Mouse (Mus musculus) kidney, adult 9 months (tissue): Measurements from ENCODE around the gene Zfp651.

Source experiments
- DNase-seq: peaks from one replicate; pipeline ENCODE4 v3.0.0; 2022

Gene Zfp651

GRCm38 (mm10) chr9:121759091-121760081 lies at the start of gene Zfp651:
Gene Zfp651, plus strand, starts transcription at chr9:121759330.
- peak; percentile 37 for DNase-seq

- DNase-seq: peak; percentile 99
These were observed 49.1 kb upstream of the Zfp651 start, which contains the start of gene Ss18l2 for GRCm38 (mm10) chr9:121709898-121710583. Gene Ss18l2, plus strand, starts transcription at chr9:121710329.

GRCm38 (mm10) chr9:121710584-121710975 lies 48.5 kb upstream of the Zfp651 start:
- peak; percentile 68 for DNase-seq

- no peak for DNase-seq
These were observed 42.1 kb upstream of the Zfp651 start for GRCm38 (mm10) chr9:121717048-121717447.

GRCm38 (mm10) chr9:121718070-121718705 lies 40.9 kb upstream of the Zfp651 start:
- no peak for DNase-seq

- DNase-seq: peak; percentile 98
These were observed 40.3 kb upstream of the Zfp651 start, which contains the start of gene Nktr for GRCm38 (mm10) chr9:121718792-121719318. Gene Nktr, plus strand, starts transcription at chr9:121719169.

GRCm38 (mm10) chr9:121719347-121720331 lies 39.5 kb upstream of the Zfp651 start:
- DNase-seq: no peak

GRCm38 (mm10) chr9:121740490-121740889 lies 18.6 kb upstream of the Zfp651 start:
- DNase-seq: no peak

- DNase-seq: no peak
These were observed 18.0 kb upstream of the Zfp651 start for GRCm38 (mm10) chr9:121741168-121741567.

GRCm38 (mm10) chr9:121744051-121744450 lies 15.1 kb upstream of the Zfp651 start:
- DNase-seq: no peak

GRCm38 (mm10) chr9:121752774-121753173 lies 6.4 kb upstream of the Zfp651 start:
- DNase-seq: no peak

GRCm38 (mm10) chr9:121754624-121755023 lies 4.5 kb upstream of the Zfp651 start:
- no peak for DNase-seq

GRCm38 (mm10) chr9:121756785-121757184 lies 2.3 kb upstream of the Zfp651 start:
- no peak for DNase-seq

GRCm38 (mm10) chr9:121757432-121757831 lies 1.7 kb upstream of the Zfp651 start:
- peak; percentile 23 for DNase-seq

GRCm38 (mm10) chr9:121757835-121758814 lies 1.0 kb upstream of the Zfp651 start:
- peak; percentile 28 for DNase-seq

- DNase-seq: peak; percentile 50
These were observed 1.4 kb downstream of the Zfp651 start for GRCm38 (mm10) chr9:121760271-121761090.

GRCm38 (mm10) chr9:121761091-121761665 lies 2.0 kb downstream of the Zfp651 start:
- no peak for DNase-seq

GRCm38 (mm10) chr9:121761787-121762186 lies 2.7 kb downstream of the Zfp651 start:
- no peak for DNase-seq

- no peak for DNase-seq
These were observed 3.1 kb downstream of the Zfp651 start for GRCm38 (mm10) chr9:121762248-121762647.
